Mouse (Mus musculus): Measurements from ENCODE around the gene Umps.

- no peak for TF ChIP-seq CTCF (IDR thresholded peaks at IDR 0.05; ENCODE audit: low read depth)
- TF ChIP-seq EP300 (IDR thresholded peaks at IDR 0.05; ENCODE audit: low read depth): no peak
Observed at GRCm38 (mm10) chr16:33935407-33935785, 31.4 kb downstream of the Umps start.
